Mouse (Mus musculus) liver, postnatal 0 days (tissue): Measurements from ENCODE around the gene Npm3.

Source experiments
- CTCF ChIP-seq: sonication (generic); IDR thresholded peaks from 2 replicates; pipeline ENCODE4 v1.5.1; 2016; ENCODE audit warnings: antibody characterized with exemption, low read depth
- EP300 ChIP-seq: IDR thresholded peaks from 2 replicates; pipeline ENCODE4 v1.6.1; 2016; ENCODE audit warnings: antibody characterized with exemption, low read depth, mild to moderate bottlenecking

DNA sequence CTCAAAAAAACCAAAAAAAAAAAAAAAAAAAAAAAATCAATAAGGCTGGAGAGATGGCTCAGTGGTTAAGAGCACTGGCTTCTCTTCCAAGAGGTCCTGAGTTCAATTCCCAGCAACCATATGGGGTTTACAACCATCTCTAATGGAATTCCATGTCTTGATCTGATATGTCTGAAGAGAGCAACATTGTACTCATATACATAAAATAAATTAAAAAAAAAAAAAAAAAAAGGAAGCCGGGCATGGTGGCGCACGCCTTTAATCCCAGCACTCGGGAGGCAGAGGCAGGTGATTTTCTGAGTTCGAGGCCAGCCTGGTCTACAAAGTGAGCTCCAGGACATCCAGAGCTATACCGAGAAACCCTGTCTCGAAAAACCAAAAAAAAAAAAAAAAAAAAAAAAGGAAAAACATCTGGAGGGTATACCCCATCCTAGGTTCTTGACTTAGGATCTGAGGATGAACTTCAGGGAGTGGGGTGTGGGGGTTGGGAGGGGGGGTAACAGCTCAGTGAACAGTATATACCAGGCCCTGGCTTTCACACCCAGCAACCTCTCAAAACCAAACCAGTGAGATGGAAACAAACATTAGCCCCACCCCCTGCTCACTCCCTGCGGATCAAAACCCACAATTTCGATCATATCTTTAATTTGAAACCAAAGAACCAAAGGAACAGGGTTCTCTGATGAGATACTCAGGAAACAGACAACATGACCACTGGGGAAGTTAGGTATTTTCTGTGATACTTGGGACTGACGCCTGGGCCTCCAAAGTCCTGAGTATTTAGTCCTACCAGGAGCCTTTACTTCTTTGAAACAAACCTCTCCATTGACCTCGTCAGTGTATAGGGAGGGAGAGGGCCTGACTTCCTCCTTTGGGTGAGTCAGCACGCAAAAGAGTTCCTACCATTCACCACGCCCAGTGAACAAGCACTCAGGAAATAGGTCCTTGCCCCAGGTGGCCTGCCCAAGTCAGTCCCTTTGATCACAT is 40.8 kb upstream of the Npm3 start:
- TF ChIP-seq EP300 (peak; percentile 55), CTCF (no peak)
